Comparison of ENCODE assay signal across 27 mouse cellular contexts in the genomic region with DNA sequence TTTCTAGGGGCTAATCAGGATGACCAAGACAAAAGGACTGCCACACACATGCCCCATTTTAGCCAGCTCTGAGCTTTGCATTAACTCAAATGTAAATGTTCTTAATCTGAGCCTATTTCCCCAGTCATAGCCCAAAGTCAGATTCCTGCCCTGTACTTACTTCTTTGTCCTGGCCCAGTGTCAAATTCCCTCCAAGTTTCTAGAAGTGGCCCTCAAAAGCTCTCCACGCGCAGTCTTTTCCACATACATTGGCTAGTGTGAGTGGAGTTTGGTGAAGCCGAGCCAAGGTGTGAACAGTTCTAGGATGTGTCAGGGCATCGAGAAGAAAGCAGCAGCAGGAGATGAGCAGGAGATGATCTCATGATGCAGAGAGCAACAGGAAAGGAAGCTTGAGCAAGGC.
DNase-seq lines count a peak whose midpoint lies in the region; ATAC-seq lines count a peak whose summit lies in the region.
"Had no signal": no experiment of that assay in that cellular context is flagged by ENCODE, and none has a peak within 500 bp of the region (broad histone marks: within the 10 kb centered on the region; RNA-seq: fewer than 3 reads in every experiment).

No protein-coding gene starts in this region.

- WGBS in lung, embryonic 16.5 days: 65% methylated on average over 4 of the region's 4 CpGs

- no peak overlapping the region for H3K27ac ChIP-seq in lung, embryonic 16.5 days (ENCODE audit: low read length)
- H3K27ac ChIP-seq: embryonic facial prominence, embryonic 12.5 days; embryonic facial prominence, embryonic 15.5 days; heart, embryonic 15.5 days; hindbrain, embryonic 14.5 days had no signal

- DNase-seq in 3T3-L1 (ENCODE audit: low read depth, low spot score): peak; percentile 20
- DNase-seq in lung, postnatal 14 days: peak; percentile 42
- DNase-seq in lung, postnatal 4 days: peak; percentile 28 to 48
- DNase-seq in left cerebral cortex, adult 11 months (ENCODE audit: low spot score): no peak
- DNase-seq in urinary bladder, adult 2 months (ENCODE audit: low spot score): no peak
- DNase-seq in right cerebral cortex, postnatal 4 days: no peak
- DNase-seq: adrenal gland, adult 2 months; adrenal gland, postnatal 14 days; B cell, adult 2 months; cerebellum, adult 11 months; cerebellum, adult 2 months; cerebellum, adult 9-11 months; cerebellum, postnatal 25 days; gastrocnemius, postnatal 25 days; heart, adult 18-20 months; heart, postnatal 10 days; heart, postnatal 4 days had no signal

- no peaks in the 10 kb centered on the region for H3K4me1 ChIP-seq in lung, embryonic 16.5 days (replicated peaks; ENCODE audit: control insufficient read depth, insufficient read depth, low read length)
- H3K4me1 ChIP-seq: embryonic facial prominence, embryonic 12.5 days; embryonic facial prominence, embryonic 15.5 days; heart, embryonic 12.5 days; heart, embryonic 15.5 days had no signal

- no peak overlapping the region for H3K4me2 ChIP-seq in lung, embryonic 16.5 days (ENCODE audit: low read depth, low read length)
- H3K4me2 ChIP-seq: embryonic facial prominence, embryonic 12.5 days; embryonic facial prominence, embryonic 15.5 days; heart, embryonic 12.5 days; heart, embryonic 15.5 days; hindbrain, embryonic 14.5 days had no signal

- no peaks in the 10 kb centered on the region for H3K9me3 ChIP-seq in lung, embryonic 16.5 days (ENCODE audit: control insufficient read depth, low read length)
- H3K9me3 ChIP-seq: embryonic facial prominence, embryonic 12.5 days; embryonic facial prominence, embryonic 15.5 days; G1E; heart, embryonic 12.5 days; heart, embryonic 15.5 days had no signal

- 0 out of 2 replicates have a peak, but pooled peaks have one; percentile 51 for ATAC-seq in lung, embryonic 16.5 days (ENCODE audit: low read depth)
- ATAC-seq: forebrain, embryonic 14.5 days; Patski had no signal

- no peak overlapping the region for H3K9ac ChIP-seq in lung, embryonic 16.5 days (ENCODE audit: low read length)
- H3K9ac ChIP-seq: embryonic facial prominence, embryonic 12.5 days; embryonic facial prominence, embryonic 15.5 days; heart, embryonic 12.5 days; heart, embryonic 15.5 days; hindbrain, embryonic 14.5 days had no signal

- no peaks in the 10 kb centered on the region for H3K36me3 ChIP-seq in lung, embryonic 16.5 days (ENCODE audit: control insufficient read depth, insufficient read depth, low read length)
- H3K36me3 ChIP-seq: embryonic facial prominence, embryonic 12.5 days; embryonic facial prominence, embryonic 15.5 days; G1E; heart, embryonic 12.5 days; heart, embryonic 15.5 days had no signal

- H3K4me3 ChIP-seq in lung, embryonic 16.5 days (ENCODE audit: low read length): no peak overlapping the region
- H3K4me3 ChIP-seq: embryonic facial prominence, embryonic 12.5 days; embryonic facial prominence, embryonic 15.5 days; heart, embryonic 12.5 days; heart, embryonic 15.5 days had no signal

- no peaks in the 10 kb centered on the region for H3K27me3 ChIP-seq in lung, embryonic 16.5 days (ENCODE audit: control insufficient read depth, insufficient read depth, low read depth, low read length)
- H3K27me3 ChIP-seq: CH12.LX; embryonic facial prominence, embryonic 12.5 days; embryonic facial prominence, embryonic 15.5 days; heart, embryonic 12.5 days; heart, embryonic 15.5 days; Patski had no signal

Comparison
In these comparisons a context has a peak if more than half of its experiments do, and no peak if none do; other contexts are left out.
1. DNase-seq: peak in 3T3-L1 (single experiment), lung, postnatal 14 days (single experiment) and lung, postnatal 4 days (2 of 2); none in left cerebral cortex, adult 11 months (single experiment), urinary bladder, adult 2 months (single experiment) and right cerebral cortex, postnatal 4 days (single experiment).